Mouse (Mus musculus) lung, embryonic 15.5 days (tissue): Measurements from ENCODE around the gene Neurl4. TPM values are rescaled to one million over a fixed set of nuclear protein-coding genes. Genes with fewer than 3 reads are reported as not detected.
A peak's percentile ranks its signal among the peaks of the same experiment; 100 is the strongest.
"Not testable (repeated sequence)": the region's sequence is repeated elsewhere in the genome, so short reads cannot be mapped to it uniquely, and the experiment has no call there.

ENCODE experiments used
- ATAC-seq: fragments of 200-750 bp; cut with Nextera tagmentation; 2 replicates; pipeline ENCODE4 v1.8.0; 2017; ENCODE audit warnings: moderate number of reproducible peaks, borderline replicate concordance; ENCODE audit not compliant: low FRiP score, low TSS enrichment; ENCODE audit errors: extremely low read depth
- H3K27ac ChIP-seq: fragments of 300-500 bp; sonication (generic); 2 replicates; pipeline ENCODE4 v1.5.1; 2015; ENCODE audit warnings: moderate library complexity, mild to moderate bottlenecking, inconsistent platforms
- H3K27me3 ChIP-seq: fragments of 300-500 bp; sonication (generic); 2 replicates; pipeline ENCODE4 v1.6.1; 2015; ENCODE audit warnings: inconsistent platforms
- H3K36me3 ChIP-seq: fragments of 300-500 bp; sonication (generic); 2 replicates; pipeline ENCODE4 v1.6.1; 2015; ENCODE audit warnings: inconsistent platforms
- H3K4me1 ChIP-seq: fragments of 300-500 bp; sonication (generic); 2 replicates; pipeline ENCODE4 v1.6.1; 2015; ENCODE audit warnings: inconsistent platforms
- H3K4me2 ChIP-seq: fragments of 300-500 bp; sonication (generic); 2 replicates; pipeline ENCODE4 v1.6.1; 2015; ENCODE audit warnings: inconsistent platforms, mild to moderate bottlenecking, moderate library complexity
- H3K4me3 ChIP-seq: fragments of 300-500 bp; sonication (generic); 2 replicates; pipeline ENCODE4 v1.5.1; 2015; ENCODE audit warnings: mild to moderate bottlenecking, inconsistent platforms
- H3K9ac ChIP-seq: fragments of 300-500 bp; sonication (generic); 2 replicates; pipeline ENCODE4 v1.6.1; 2015; ENCODE audit warnings: inconsistent platforms
- H3K9me3 ChIP-seq: fragments of 300-500 bp; sonication (generic); 2 replicates; pipeline ENCODE4 v1.6.1; 2016; ENCODE audit warnings: inconsistent platforms
- WGBS: fragments of 180-500 bp; shearing (Covaris S2); methylation state at CpG from one replicate; pipeline ENCODE4 v1.1.7; 2015; 5-methylcytosine and 5-hydroxymethylcytosine counted together
- polyA plus RNA-seq: library from polyadenylated mRNA; unstranded; fragments of >200 nt; fragmentation: Nextera tagmentation; extraction: Ambion mirVana; gene quantifications from 2 replicates; pipeline ENCODE4 v1.2.1, GENCODE M21; 2015

Gene Neurl4
- polyA plus RNA-seq, 1 experiment from 2014 or later = 7.1 TPM

GRCm38 (mm10) chr11:69916652-69917378, 15.9 kb downstream of the Neurl4 start:
- peaks cover 45% of the 10 kb centered on the region for H3K4me1 ChIP-seq

GRCm38 (mm10) chr11:69917379-69917948, 16.6 kb downstream of the Neurl4 start:
- no peaks in the 10 kb centered on the region for H3K27me3 ChIP-seq
- H3K9me3 ChIP-seq = no peaks in the 10 kb centered on the region
- no peak overlapping the region for H3K4me3 ChIP-seq
- H3K36me3 ChIP-seq = peaks cover 57% of the 10 kb centered on the region
- no peak overlapping the region for H3K9ac ChIP-seq
- 86% methylated on average over 8 of the region's 8 CpGs for WGBS
- H3K4me1 ChIP-seq = peaks cover 48% of the 10 kb centered on the region
- no peak overlapping the region for H3K4me2 ChIP-seq
- no peak overlapping the region for H3K27ac ChIP-seq
- ATAC-seq = no peak

More at GRCm38 (mm10) chr11:69916652-69917378, 15.9 kb downstream of the Neurl4 start:
- not testable (repeated sequence) for H3K4me3 ChIP-seq, H3K27ac ChIP-seq, H3K4me2 ChIP-seq, H3K9ac ChIP-seq, H3K27me3 ChIP-seq, ATAC-seq, H3K9me3 ChIP-seq
- H3K36me3 ChIP-seq = peaks cover 63% of the 10 kb centered on the region
- 56% methylated on average over 7 of the region's 7 CpGs for WGBS

- no peak overlapping the region for H3K4me3 ChIP-seq
- 78% methylated on average over 5 of the region's 5 CpGs for WGBS
- H3K27ac ChIP-seq = no peak overlapping the region
- no peak overlapping the region for H3K9ac ChIP-seq
- no peak for ATAC-seq
- H3K36me3 ChIP-seq = peaks cover 50% of the 10 kb centered on the region
- H3K4me1 ChIP-seq = peaks cover 48% of the 10 kb centered on the region
- no peak overlapping the region for H3K4me2 ChIP-seq
- no peaks in the 10 kb centered on the region for H3K27me3 ChIP-seq
- H3K9me3 ChIP-seq = no peaks in the 10 kb centered on the region
Measured at GRCm38 (mm10) chr11:69918118-69918517, 17.2 kb downstream of the Neurl4 start.

- H3K4me1 ChIP-seq = peaks cover 42% of the 10 kb centered on the region
- no peaks in the 10 kb centered on the region for H3K9me3 ChIP-seq
- no peak for ATAC-seq
Measured at GRCm38 (mm10) chr11:69919053-69919452, 18.2 kb downstream of the Neurl4 start.

GRCm38 (mm10) chr11:69919661-69920265, 18.9 kb downstream of the Neurl4 start:
- H3K27ac ChIP-seq = peak overlapping the region; percentile 96
- no peaks in the 10 kb centered on the region for H3K9me3 ChIP-seq
- WGBS = 0% methylated on average over 17 of the region's 17 CpGs
- H3K36me3 ChIP-seq = peaks cover 44% of the 10 kb centered on the region
- peaks cover 38% of the 10 kb centered on the region for H3K4me1 ChIP-seq
- H3K4me2 ChIP-seq = peak overlapping the region; percentile 79
- ATAC-seq = no peak; the same call in 1 of the 2 replicates
- H3K4me3 ChIP-seq = peak overlapping the region; percentile 93
- peak overlapping the region; percentile 96 for H3K9ac ChIP-seq
- no peaks in the 10 kb centered on the region for H3K27me3 ChIP-seq

More at GRCm38 (mm10) chr11:69919053-69919452, 18.2 kb downstream of the Neurl4 start:
- H3K4me3 ChIP-seq = peak overlapping the region; percentile 93
- 74% methylated on average over 9 of the region's 9 CpGs for WGBS
- peaks cover 45% of the 10 kb centered on the region for H3K36me3 ChIP-seq
- H3K27ac ChIP-seq = peak overlapping the region; percentile 96
- H3K4me2 ChIP-seq = peak overlapping the region; percentile 79
- H3K27me3 ChIP-seq = no peaks in the 10 kb centered on the region
- H3K9ac ChIP-seq = peak overlapping the region; percentile 96; the same call in 1 of the 2 replicates

GRCm38 (mm10) chr11:69920266-69921031, 19.6 kb downstream of the Neurl4 start:
- Histone ChIP-seq H3K4me1 (peaks cover 31% of the 10 kb centered on the region), H3K27me3 (no peaks in the 10 kb centered on the region), H3K27ac (peak overlapping the region; percentile 96), H3K9ac (peak overlapping the region; percentile 96), H3K4me3 (peak overlapping the region; percentile 93), H3K4me2 (peak overlapping the region; percentile 79), H3K36me3 (peaks cover 37% of the 10 kb centered on the region), H3K9me3 (no peaks in the 10 kb centered on the region)
- peak; percentile 7 for ATAC-seq
- WGBS = under 1% methylated on average over 47 of the region's 65 CpGs

GRCm38 (mm10) chr11:69921114-69922011, 20.5 kb downstream of the Neurl4 start, which contains the start of gene Eif5a:
Eif5a (minus strand) TSS chr11:69921958.
- Histone ChIP-seq H3K27ac (peak within 1 kb of the TSS; percentile 98), H3K9ac (peak within 1 kb of the TSS; percentile 96), H3K4me1 (peaks cover 22% of the 10 kb centered on the region), H3K27me3 (no peaks in the 10 kb centered on the region), H3K9me3 (no peaks in the 10 kb centered on the region), H3K36me3 (peaks cover 28% of the 10 kb centered on the region), H3K4me2 (peak within 1 kb of the TSS; percentile 79), H3K4me3 (peak within 1 kb of the TSS; percentile 93)
- peak; percentile 96 for ATAC-seq
- under 1% methylated on average over 78 of the region's 78 CpGs for WGBS

- H3K9me3 ChIP-seq = no peaks in the 10 kb centered on the region
- WGBS = 2% methylated on average over 12 of the region's 12 CpGs
- H3K9ac ChIP-seq = peak overlapping the region; percentile 57
- H3K36me3 ChIP-seq = peaks cover 20% of the 10 kb centered on the region
- H3K4me1 ChIP-seq = peaks cover 21% of the 10 kb centered on the region
- peak overlapping the region; percentile 93 for H3K4me3 ChIP-seq
- peak overlapping the region; percentile 53 for H3K4me2 ChIP-seq
- H3K27ac ChIP-seq = peak overlapping the region; percentile 98
- ATAC-seq = no peak
- H3K27me3 ChIP-seq = no peaks in the 10 kb centered on the region
Measured at GRCm38 (mm10) chr11:69922012-69922756, 21.3 kb downstream of the Neurl4 start.

GRCm38 (mm10) chr11:69922796-69923195, 21.9 kb downstream of the Neurl4 start:
- ATAC-seq = no peak
- 61% methylated on average over 3 of the region's 3 CpGs for WGBS
- no peak overlapping the region for H3K4me3 ChIP-seq
- 0 out of 2 replicates have a peak overlapping the region, but pooled peaks have one; percentile 57 for H3K9ac ChIP-seq
- peaks cover 14% of the 10 kb centered on the region for H3K36me3 ChIP-seq
- no peaks in the 10 kb centered on the region for H3K9me3 ChIP-seq
- H3K27ac ChIP-seq = peak overlapping the region; percentile 98; the same call in 1 of the 2 replicates
- no peaks in the 10 kb centered on the region for H3K27me3 ChIP-seq
- H3K4me2 ChIP-seq = peak overlapping the region; percentile 53; the same call in 1 of the 2 replicates
- H3K4me1 ChIP-seq = peaks cover 21% of the 10 kb centered on the region

GRCm38 (mm10) chr11:69927501-69927900, 26.6 kb downstream of the Neurl4 start:
- no peak for ATAC-seq
- no peak overlapping the region for H3K4me2 ChIP-seq
- no peak overlapping the region for H3K27ac ChIP-seq
- no peaks in the 10 kb centered on the region for H3K9me3 ChIP-seq
- WGBS = 92% methylated on average over 2 of the region's 2 CpGs
- H3K4me3 ChIP-seq = no peak overlapping the region
- H3K9ac ChIP-seq = no peak overlapping the region
- no peaks in the 10 kb centered on the region for H3K36me3 ChIP-seq
- H3K4me1 ChIP-seq = peaks cover 5% of the 10 kb centered on the region; the same call in 1 of the 2 replicates
- no peaks in the 10 kb centered on the region for H3K27me3 ChIP-seq
